Mouse (Mus musculus): ENCODE data around the gene Fignl2. TPM values are rescaled to one million over a fixed set of nuclear protein-coding genes. Genes with fewer than 3 reads are reported as not detected.
A peak's percentile ranks its signal among the peaks of the same experiment; 100 is the strongest.

Gene Fignl2
- 0.02 TPM for polyA plus RNA-seq (2012; fragmentation: generic; extraction: Trizol)

- no peak within 1 kb of the TSS for H3K4me3 ChIP-seq
- peak within 1 kb of the TSS; percentile 14 for H3ac ChIP-seq (ENCODE audit: control insufficient read depth, insufficient read length)
- no peaks in the 10 kb centered on the region for H3K79me2 ChIP-seq (ENCODE audit: control insufficient read depth, insufficient read depth)
- TF ChIP-seq USF1 (IDR thresholded peaks at IDR 0.05; ENCODE audit: low read depth) (no peak), TCF12 (IDR thresholded peaks at IDR 0.05; ENCODE audit: insufficient read depth, poor library complexity, severe bottlenecking) (no peak), E2F4 (IDR thresholded peaks at IDR 0.05; ENCODE audit: insufficient read depth) (no peak), MYOG (IDR thresholded peaks at IDR 0.05; ENCODE audit: control insufficient read depth in 1 of 3, insufficient read depth in 1 of 3, insufficient read length in 2 of 3, low read depth in 2 of 3) (no peak), POLR2AphosphoS2 (IDR thresholded peaks at IDR 0.05; ENCODE audit: insufficient read length, low read depth) (no peak), POLR2A (IDR thresholded peaks at IDR 0.05; ENCODE audit: insufficient read length, low read depth) (no peak), CEBPB (IDR thresholded peaks at IDR 0.05; ENCODE audit: insufficient read depth, poor library complexity, severe bottlenecking) (no peak), SRF (IDR thresholded peaks at IDR 0.05; ENCODE audit: control insufficient read depth, insufficient read length, low read depth) (no peak), REST (IDR thresholded peaks at IDR 0.05; ENCODE audit: insufficient read depth, insufficient read length) (no peak), MAX (IDR thresholded peaks at IDR 0.05; ENCODE audit: low read depth) (no peak), MYOD1 (IDR thresholded peaks at IDR 0.05; ENCODE audit: control insufficient read depth in 1 of 3, insufficient read length in 2 of 3, low read depth in 2 of 3) (no peak), TCF3 (IDR thresholded peaks at IDR 0.05; ENCODE audit: insufficient read length, low read depth) (no peak)
- H3K4me2 ChIP-seq (ENCODE audit: low read depth): peak within 1 kb of the TSS; percentile 48
- H3K27me3 ChIP-seq (ENCODE audit: control insufficient read depth, insufficient read depth, insufficient read length): peaks cover 84% of the 10 kb centered on the region
- no peaks in the 10 kb centered on the region for H3K36me3 ChIP-seq (ENCODE audit: control insufficient read depth, insufficient read depth)
Observed at GRCm38 (mm10) chr15:101077813-101078730, at the start of gene Fignl2. TSS of gene Fignl2 (minus strand) at chr15:101078567.

- no peaks in the 10 kb centered on the region for H3K79me2 ChIP-seq (ENCODE audit: control insufficient read depth, insufficient read depth)
- no peak overlapping the region for H3K4me3 ChIP-seq
- H3K36me3 ChIP-seq (ENCODE audit: control insufficient read depth, insufficient read depth): no peaks in the 10 kb centered on the region
- H3K4me2 ChIP-seq (ENCODE audit: low read depth): no peak overlapping the region
- no peak overlapping the region for H3ac ChIP-seq (ENCODE audit: control insufficient read depth, insufficient read length)
- H3K27me3 ChIP-seq (ENCODE audit: control insufficient read depth, insufficient read depth, insufficient read length): peaks cover 71% of the 10 kb centered on the region
- no peak for TF ChIP-seq E2F4 (IDR thresholded peaks at IDR 0.05; ENCODE audit: insufficient read depth)
- TF ChIP-seq MAX (IDR thresholded peaks at IDR 0.05; ENCODE audit: low read depth): no peak
- TF ChIP-seq USF1 (IDR thresholded peaks at IDR 0.05; ENCODE audit: low read depth): no peak
- TF ChIP-seq CEBPB (IDR thresholded peaks at IDR 0.05; ENCODE audit: insufficient read depth, poor library complexity, severe bottlenecking): no peak
- TF ChIP-seq TCF12 (IDR thresholded peaks at IDR 0.05; ENCODE audit: insufficient read depth, poor library complexity, severe bottlenecking): no peak
- no peak for TF ChIP-seq REST (IDR thresholded peaks at IDR 0.05; ENCODE audit: insufficient read depth, insufficient read length)
- no peak for TF ChIP-seq SRF (IDR thresholded peaks at IDR 0.05; ENCODE audit: control insufficient read depth, insufficient read length, low read depth)
- TF ChIP-seq TCF3 (IDR thresholded peaks at IDR 0.05; ENCODE audit: insufficient read length, low read depth): no peak
- TF ChIP-seq MYOD1 (IDR thresholded peaks at IDR 0.05; ENCODE audit: control insufficient read depth in 1 of 3, insufficient read length in 2 of 3, low read depth in 2 of 3): no peak
- no peak for TF ChIP-seq POLR2A (IDR thresholded peaks at IDR 0.05; ENCODE audit: insufficient read length, low read depth)
- TF ChIP-seq MYOG (IDR thresholded peaks at IDR 0.05; ENCODE audit: control insufficient read depth in 1 of 3, insufficient read depth in 1 of 3, insufficient read length in 2 of 3, low read depth in 2 of 3): no peak
- TF ChIP-seq POLR2AphosphoS2 (IDR thresholded peaks at IDR 0.05; ENCODE audit: insufficient read length, low read depth): no peak
Observed at GRCm38 (mm10) chr15:101126876-101127544, 48.6 kb upstream of the Fignl2 start.

GRCm38 (mm10) chr15:101125561-101125960 is 47.2 kb upstream of the Fignl2 start:
- no peak for TF ChIP-seq MYOD1 (IDR thresholded peaks at IDR 0.05; ENCODE audit: control insufficient read depth in 1 of 3, insufficient read length in 2 of 3, low read depth in 2 of 3)
- TF ChIP-seq POLR2AphosphoS2 (IDR thresholded peaks at IDR 0.05; ENCODE audit: insufficient read length, low read depth): no peak
- TF ChIP-seq POLR2A (IDR thresholded peaks at IDR 0.05; ENCODE audit: insufficient read length, low read depth): no peak
- no peak for TF ChIP-seq E2F4 (IDR thresholded peaks at IDR 0.05; ENCODE audit: insufficient read depth)
- TF ChIP-seq MAX (IDR thresholded peaks at IDR 0.05; ENCODE audit: low read depth): no peak
- no peak for TF ChIP-seq TCF12 (IDR thresholded peaks at IDR 0.05; ENCODE audit: insufficient read depth, poor library complexity, severe bottlenecking)
- no peak for TF ChIP-seq REST (IDR thresholded peaks at IDR 0.05; ENCODE audit: insufficient read depth, insufficient read length)
- no peak for TF ChIP-seq TCF3 (IDR thresholded peaks at IDR 0.05; ENCODE audit: insufficient read length, low read depth)
- no peak for TF ChIP-seq SRF (IDR thresholded peaks at IDR 0.05; ENCODE audit: control insufficient read depth, insufficient read length, low read depth)
- Histone ChIP-seq H3K4me2 (ENCODE audit: low read depth) (no peak overlapping the region), H3ac (ENCODE audit: control insufficient read depth, insufficient read length) (no peak overlapping the region), H3K4me3 (no peak overlapping the region), H3K27me3 (ENCODE audit: control insufficient read depth, insufficient read depth, insufficient read length) (peaks cover 68% of the 10 kb centered on the region), H3K79me2 (ENCODE audit: control insufficient read depth, insufficient read depth) (no peaks in the 10 kb centered on the region), H3K36me3 (ENCODE audit: control insufficient read depth, insufficient read depth) (no peaks in the 10 kb centered on the region)

- Histone ChIP-seq H3ac (ENCODE audit: control insufficient read depth, insufficient read length) (no peak overlapping the region), H3K36me3 (ENCODE audit: control insufficient read depth, insufficient read depth) (no peaks in the 10 kb centered on the region), H3K27me3 (ENCODE audit: control insufficient read depth, insufficient read depth, insufficient read length) (peaks cover 65% of the 10 kb centered on the region), H3K79me2 (ENCODE audit: control insufficient read depth, insufficient read depth) (no peaks in the 10 kb centered on the region), H3K4me2 (ENCODE audit: low read depth) (no peak overlapping the region), H3K4me3 (no peak overlapping the region)
- no peak for TF ChIP-seq REST (IDR thresholded peaks at IDR 0.05; ENCODE audit: insufficient read depth, insufficient read length)
Observed at GRCm38 (mm10) chr15:101123202-101123601, 44.8 kb upstream of the Fignl2 start.
